Mouse (Mus musculus) adipocyte (in vitro differentiated cells): ENCODE measurements at regions not wholly inside any gene's neighbourhood (a gene's known extent, or its start where the extent isn't known, plus 50 kb on each side); places are given as distances from the start of the nearest gene placed in this dataset.

ENCODE experiments used
- DNase-seq: peaks from one replicate; pipeline ENCODE4 v3.0.0-alpha.2; 2016; ENCODE audit warnings: low spot score

GRCm38 (mm10) chr15:61508806-61509205 lies 586.0 kb upstream of the A1bg start:
- DNase-seq, result no peak

DNA sequence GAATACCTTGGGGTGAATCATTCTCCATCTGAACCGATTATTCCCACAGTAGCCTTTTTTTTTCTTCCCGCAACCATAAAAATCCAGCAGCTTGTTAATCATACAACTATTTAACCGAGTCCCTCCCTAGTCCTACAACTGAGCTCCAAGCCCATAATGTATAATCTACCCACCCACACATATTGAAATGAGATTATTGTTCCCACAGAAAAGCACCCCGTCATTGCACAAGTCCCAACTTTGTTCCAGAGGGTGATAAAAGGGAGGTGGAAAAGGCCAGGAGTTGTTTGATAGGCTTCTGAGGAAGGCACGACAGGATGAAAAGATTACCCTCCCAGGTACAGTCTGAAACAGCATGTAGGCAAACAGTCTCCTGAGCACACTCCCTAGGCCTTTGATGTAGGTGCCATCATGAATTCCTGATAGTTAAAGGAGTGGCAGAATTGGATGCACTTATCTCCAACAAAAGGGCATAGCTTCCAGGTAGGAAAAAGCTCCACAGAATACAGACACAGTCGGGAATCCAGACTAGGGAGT lies 583.6 kb upstream of the A1bg start:
- DNase-seq, result no peak

GRCm38 (mm10) chr15:61503436-61503835 lies 580.6 kb upstream of the A1bg start:
- peak; percentile 25 for DNase-seq

GRCm38 (mm10) chr15:61489731-61490130 lies 566.9 kb upstream of the A1bg start:
- no peak for DNase-seq

GRCm38 (mm10) chr15:61481861-61482260 lies 559.0 kb upstream of the A1bg start:
- DNase-seq, result peak; percentile 48

- DNase-seq, result no peak
These were observed 551.1 kb upstream of the A1bg start for GRCm38 (mm10) chr15:61473900-61474299.

DNA sequence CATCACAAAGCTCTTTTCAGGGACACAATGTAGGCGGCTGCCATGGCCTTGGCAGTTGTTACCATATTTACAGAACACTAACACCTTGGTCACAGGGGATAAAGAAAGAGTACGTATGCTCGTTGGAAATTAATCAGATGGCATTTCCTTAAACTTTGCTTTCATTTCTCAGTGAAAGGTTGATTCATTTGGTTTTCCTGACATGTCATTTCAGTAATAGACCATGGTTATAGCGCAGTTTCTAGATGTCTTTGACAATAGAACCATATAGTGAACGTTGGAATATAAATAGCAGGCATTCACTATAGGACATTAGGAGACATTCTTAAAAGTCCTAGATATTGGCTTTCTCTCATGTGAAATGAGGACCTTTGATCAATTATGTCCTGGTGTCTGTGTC lies 532.2 kb upstream of the A1bg start:
- no peak for DNase-seq

DNA sequence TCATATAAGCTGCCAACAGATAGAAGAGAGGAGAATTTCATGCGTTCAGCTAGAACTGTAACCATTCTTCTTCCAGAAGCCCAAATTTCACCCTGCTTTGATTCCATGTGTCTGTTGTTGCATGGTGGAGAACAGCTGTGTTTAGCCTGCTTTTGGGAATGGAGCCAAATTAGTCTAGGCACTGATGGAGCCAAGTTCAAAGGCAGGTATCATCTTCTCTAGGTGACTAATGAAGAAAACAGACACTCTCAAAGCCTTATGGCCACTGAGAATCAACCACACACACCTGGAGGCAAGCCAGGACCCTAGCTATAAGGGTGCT lies 531.5 kb upstream of the A1bg start:
- no peak for DNase-seq

DNA sequence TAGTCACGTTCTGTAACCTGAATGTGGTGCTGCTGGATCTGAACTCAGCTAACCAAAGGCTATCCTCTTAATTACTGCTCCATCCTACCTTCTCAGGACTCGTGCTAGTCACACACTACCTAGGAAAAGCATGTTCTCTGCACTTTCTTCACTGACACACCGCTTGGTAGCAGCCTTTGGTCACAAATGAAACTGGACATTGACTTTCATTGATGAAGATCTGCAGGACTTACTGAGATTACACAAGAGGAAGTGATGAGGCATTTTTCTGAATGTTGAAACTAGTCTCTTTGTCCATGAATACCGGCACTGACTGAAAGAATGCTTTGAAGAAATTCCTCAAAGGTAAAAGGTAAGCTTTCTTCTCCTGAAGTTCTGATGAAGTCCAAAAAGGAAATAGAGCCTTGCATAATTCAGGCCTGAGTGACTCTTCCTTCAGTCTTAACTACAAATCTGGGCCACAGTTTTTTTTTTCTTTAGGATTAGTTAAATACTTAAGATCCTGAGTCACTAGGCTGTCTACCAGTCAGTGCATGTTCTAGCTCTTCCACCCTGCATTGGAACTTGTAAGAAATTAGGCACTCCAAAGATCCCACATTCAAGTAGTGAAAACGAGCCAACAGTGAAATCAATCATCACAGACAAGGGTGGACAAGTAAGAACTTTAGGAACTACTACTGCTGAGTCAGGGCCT lies 531.0 kb upstream of the A1bg start:
- peak; percentile 53 for DNase-seq

DNA sequence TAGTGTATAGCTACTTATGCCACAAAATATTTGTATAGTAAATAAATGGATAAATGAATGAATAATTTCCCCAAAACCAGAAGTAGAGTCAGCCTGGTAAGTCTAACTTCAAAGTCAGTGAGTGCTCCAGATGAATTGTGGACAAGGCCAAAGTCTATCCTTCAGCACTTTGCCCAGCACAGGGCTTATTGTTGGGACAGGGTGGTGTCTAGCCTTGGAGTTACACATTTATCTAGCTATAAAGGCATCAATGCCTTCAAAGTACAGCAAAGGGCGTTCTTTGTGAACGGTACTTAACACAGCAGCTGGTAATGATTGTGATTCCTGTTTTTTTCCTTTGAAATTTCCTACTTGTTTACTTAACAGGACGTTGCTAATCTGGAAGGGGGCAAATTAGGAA lies 527.4 kb upstream of the A1bg start:
- DNase-seq, result no peak

GRCm38 (mm10) chr15:61448482-61448881 lies 525.7 kb upstream of the A1bg start:
- no peak for DNase-seq

- no peak for DNase-seq
These were observed 523.4 kb upstream of the A1bg start for GRCm38 (mm10) chr15:61446053-61446840.

DNA sequence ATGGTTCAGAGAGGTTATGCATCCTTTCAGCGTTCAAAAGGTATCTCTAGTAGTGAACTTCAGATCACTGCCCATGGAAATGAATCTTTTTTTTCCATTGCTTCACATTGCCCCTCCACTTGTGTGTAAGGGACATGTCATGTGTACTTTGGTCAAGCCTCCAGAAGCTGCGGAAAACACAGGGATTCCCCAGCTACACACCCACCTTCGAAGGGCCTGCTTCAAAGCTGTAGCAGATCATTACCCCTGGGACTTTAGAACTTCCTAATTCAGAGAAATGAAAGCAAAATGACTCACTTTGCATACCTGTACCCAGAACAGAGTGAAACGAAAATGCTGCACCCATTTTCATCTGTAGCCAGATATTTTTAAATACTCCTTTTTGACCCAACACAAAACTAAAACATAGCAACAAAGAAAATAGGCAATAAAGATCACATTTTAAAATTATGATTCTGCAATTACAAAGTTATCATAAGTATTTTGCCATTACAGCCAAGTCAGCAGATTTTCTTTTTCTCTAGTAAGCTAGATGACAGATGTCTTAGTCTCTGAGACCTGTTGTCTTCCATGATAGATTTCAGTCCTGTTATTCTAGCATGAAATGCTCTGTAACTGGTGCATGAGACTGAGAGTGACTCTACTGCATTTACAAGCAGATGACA lies 519.1 kb upstream of the A1bg start:
- DNase-seq, result no peak

DNA sequence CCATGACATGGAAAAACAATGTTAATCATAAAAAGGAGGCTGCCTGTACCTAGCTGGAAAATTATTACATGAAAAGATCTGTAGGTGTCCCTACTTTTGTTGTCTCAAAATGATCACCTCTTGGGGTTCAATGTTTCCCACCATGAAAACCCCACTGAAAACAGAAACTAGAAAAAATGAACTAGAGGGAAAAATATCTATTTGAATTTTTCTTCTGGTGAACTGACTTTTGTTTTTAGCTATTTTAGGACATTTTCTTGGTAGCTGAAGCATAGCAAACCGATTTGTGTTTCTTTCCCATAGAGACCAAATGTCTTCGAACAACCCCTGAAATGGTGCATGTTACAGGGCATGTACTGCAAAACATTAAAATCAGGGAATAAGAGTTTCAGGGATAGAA lies 518.2 kb upstream of the A1bg start:
- no peak for DNase-seq

GRCm38 (mm10) chr15:61440284-61440683 lies 517.5 kb upstream of the A1bg start:
- no peak for DNase-seq

- no peak for DNase-seq
These were observed 516.9 kb upstream of the A1bg start for GRCm38 (mm10) chr15:61439623-61440170.

DNA sequence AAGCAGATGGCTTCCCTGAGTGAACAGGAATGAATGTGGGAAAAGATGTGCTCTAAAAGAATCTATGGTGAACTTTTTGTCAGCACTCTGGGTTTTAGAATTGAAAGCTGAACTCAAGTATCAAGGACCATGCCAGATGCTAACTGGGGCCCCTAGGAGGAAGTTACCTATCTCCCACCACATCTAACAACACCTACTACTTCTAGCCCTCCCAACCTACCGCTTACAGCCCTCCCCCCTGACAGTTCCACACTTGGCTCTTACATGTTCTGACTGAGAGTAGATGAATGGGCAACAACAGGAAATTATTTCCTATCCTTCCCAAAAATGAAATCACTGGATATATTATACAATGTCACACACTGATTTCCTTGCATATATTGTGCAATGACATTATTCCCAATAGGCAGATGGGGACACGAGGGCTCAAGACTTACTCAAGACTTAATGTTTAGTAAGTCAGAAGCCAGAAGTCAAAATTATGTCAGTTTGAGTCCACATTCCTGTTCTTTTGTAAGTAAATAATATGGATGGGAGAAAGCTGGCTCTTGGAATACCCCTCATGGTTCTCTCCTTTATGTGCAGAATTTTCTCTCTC lies 506.1 kb upstream of the A1bg start:
- DNase-seq, result peak; percentile 69

- DNase-seq, result no peak
These were observed 500.2 kb upstream of the A1bg start for GRCm38 (mm10) chr15:61422989-61423388.

GRCm38 (mm10) chr15:61417506-61417905 lies 494.7 kb upstream of the A1bg start:
- no peak for DNase-seq

DNA sequence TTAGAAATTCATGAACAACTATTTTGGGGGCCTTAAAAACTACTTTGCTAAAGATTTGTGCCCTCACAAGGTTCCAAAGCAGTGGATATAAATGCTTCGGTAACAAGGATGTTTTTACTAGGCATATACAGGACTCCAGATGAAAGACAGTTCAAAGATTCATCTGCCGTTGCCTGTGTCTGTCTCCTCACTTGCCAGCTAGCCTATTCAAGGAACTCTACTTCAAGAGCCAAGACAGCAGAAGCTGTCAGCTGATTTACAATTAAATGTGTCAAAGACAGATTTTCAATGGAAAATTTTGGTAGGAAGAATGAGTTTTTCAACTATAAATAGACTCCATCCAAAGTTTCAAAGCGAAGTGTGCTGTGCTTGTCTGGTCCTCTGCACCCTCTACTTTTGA lies 494.0 kb upstream of the A1bg start:
- DNase-seq, result no peak

GRCm38 (mm10) chr15:61415626-61416025 lies 492.8 kb upstream of the A1bg start:
- DNase-seq, result peak; percentile 60

- DNase-seq, result no peak
These were observed 489.0 kb upstream of the A1bg start for GRCm38 (mm10) chr15:61411821-61412220.
